Mouse (Mus musculus): ENCODE data around the gene Rtn4rl1. TPM values are rescaled to one million over a fixed set of nuclear protein-coding genes. Genes with fewer than 3 reads are reported as not detected.

The Rtn4rl1 gene
- total RNA-seq, 2 experiments from 2014 or later = 54.5 to 58.5 TPM

- peak in 1 of 2 experiments; percentile 41 for DNase-seq (ENCODE audit: low spot score in 2 of 2)
Observed at GRCm38 (mm10) chr11:75212031-75212667, 18.6 kb downstream of the Rtn4rl1 start.

DNA sequence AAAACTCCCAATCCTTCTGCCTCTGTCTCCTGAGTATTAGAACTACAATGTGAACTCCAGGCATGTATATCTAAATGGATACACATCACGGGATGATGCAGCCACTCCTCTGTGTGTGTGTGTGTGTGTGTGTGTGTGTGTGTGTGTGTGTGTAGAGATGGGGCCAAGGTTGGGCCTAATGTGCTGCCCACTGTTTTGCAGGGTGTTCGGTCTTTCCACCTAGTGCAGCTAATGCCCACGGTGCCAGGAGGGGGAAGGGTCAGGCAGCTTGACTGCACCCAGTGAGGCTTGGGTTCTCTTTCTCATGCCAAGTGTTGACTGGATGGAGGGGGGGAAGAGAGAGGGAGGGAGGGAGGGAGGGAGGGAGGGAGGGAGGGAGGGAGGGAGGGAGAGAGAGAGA lies 19.3 kb downstream of the Rtn4rl1 start:
- DNase-seq (ENCODE audit: low spot score in 2 of 2) = no peak

- DNase-seq (ENCODE audit: low spot score in 2 of 2) = peak; percentile 41 to 55
Observed at GRCm38 (mm10) chr11:75213372-75214080, 19.9 kb downstream of the Rtn4rl1 start.

GRCm38 (mm10) chr11:75214081-75214950 lies 20.7 kb downstream of the Rtn4rl1 start:
- DNase-seq (ENCODE audit: low spot score in 2 of 2) = no peak

DNA sequence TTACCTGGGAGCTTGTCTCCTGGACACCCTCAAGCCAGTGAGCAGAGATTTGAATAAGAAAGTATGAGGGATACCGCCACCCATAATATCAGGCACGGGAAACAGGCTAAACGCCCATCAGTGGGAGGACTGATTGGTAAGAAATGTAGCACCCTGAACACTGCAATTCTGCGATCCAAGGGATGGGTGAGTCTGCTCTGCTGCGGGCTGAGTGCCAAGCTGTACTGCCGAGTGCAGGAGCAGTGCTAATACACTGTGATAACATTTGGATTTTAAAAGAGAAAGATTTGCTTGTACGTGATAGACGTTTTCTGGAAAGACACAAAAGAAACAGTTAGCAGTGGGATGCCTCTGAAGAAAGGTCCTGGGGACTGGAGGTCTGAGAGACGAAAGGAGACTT lies 26.5 kb downstream of the Rtn4rl1 start:
- peak in 1 of 2 experiments; percentile 67 for DNase-seq (ENCODE audit: low spot score in 2 of 2)

- no peak for DNase-seq (ENCODE audit: low spot score in 2 of 2)
Observed at GRCm38 (mm10) chr11:75220517-75221145, 27.0 kb downstream of the Rtn4rl1 start.

DNA sequence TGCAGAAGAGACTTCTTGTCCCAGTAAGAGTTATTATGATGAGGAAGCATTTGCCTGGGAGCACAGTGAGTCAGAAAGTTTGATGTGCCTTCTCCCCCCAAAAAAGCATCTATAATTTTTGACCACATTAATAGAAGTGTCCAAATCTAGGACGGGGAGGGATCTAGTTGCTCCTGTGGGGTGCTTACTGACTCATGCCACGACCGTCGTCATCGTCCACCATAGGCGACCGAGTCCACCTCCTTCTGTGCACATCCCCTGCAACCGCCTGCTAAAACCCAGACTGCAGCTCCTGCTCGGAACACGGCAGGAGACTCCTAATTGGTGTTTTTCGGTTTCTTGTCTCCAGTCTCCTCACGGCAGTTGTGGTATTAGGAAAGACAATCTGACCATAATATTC lies 30.5 kb downstream of the Rtn4rl1 start:
- DNase-seq (ENCODE audit: low spot score in 2 of 2) = no peak

GRCm38 (mm10) chr11:75224835-75225234 lies 31.3 kb downstream of the Rtn4rl1 start:
- no peak for DNase-seq (ENCODE audit: low spot score in 2 of 2)

DNA sequence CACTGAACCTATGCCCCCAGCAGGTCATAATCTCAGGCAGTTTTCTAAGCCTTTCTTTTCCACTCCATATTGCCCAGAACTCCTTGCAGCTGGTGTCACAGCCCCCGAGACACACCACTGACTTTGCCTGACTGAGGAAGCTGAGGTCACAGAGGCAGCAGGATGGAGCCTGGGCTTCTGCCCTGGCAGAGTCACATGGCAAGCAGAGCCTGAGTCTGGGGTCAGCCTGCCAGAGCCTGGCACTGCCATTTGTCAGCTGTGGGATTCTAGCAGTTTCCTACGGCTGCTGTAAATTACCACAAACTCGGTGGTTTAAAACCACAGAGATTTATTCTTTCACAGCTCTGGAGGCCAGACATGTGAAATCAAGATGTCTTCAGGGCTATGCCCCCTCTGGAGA lies 34.0 kb downstream of the Rtn4rl1 start:
- no peak for DNase-seq (ENCODE audit: low spot score in 2 of 2)

GRCm38 (mm10) chr11:75229289-75229688 lies 35.7 kb downstream of the Rtn4rl1 start:
- no peak for DNase-seq (ENCODE audit: low spot score in 2 of 2)

DNA sequence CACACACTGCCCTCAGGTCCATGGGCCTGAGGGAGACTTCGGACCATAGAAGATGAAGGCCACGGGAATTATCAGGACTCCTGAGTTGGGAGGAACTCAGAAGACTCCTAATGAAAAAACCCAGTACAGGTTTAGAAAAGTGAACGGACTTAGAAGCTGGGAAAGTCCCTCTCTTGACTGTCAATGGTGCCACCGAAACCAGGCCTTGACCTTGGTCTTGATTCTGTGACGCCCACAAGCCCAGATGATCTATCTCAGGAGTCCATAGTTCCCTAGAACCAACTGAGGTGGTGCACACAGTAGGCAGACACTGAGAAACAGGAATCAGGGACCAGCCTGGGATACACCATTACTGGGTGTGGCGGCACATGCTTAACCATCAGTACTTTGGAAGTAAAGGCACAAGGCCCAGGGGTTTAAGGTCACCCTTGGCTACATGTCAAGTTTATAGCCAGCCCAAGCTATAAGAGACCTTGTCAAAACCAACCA lies 36.7 kb downstream of the Rtn4rl1 start:
- DNase-seq (ENCODE audit: low spot score in 2 of 2) = no peak

GRCm38 (mm10) chr11:75231756-75232155 lies 38.2 kb downstream of the Rtn4rl1 start:
- peak; percentile 52 to 70 for DNase-seq (ENCODE audit: low spot score in 2 of 2)

- DNase-seq (ENCODE audit: low spot score in 2 of 2) = no peak
Observed at GRCm38 (mm10) chr11:75232434-75232833, 38.9 kb downstream of the Rtn4rl1 start.

DNA sequence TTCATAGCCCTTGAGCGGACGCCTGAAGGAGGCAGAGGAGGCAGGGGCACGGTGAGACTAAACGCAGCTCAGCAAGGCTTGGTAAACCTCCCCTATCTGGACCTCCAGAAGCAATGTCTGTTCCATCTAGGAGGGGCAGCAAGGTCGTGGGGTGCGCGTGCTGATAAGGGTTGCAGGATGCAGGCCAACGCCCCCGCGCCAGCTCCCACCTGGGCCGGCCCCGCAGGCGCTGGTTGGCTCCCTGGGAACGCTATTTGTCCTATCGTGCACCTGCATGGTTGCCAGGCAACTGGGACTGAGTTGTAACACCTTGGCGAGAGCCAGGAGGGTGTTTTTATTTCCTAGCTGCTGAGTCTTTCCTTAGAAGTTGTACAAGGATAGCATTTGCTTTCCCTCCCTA lies 41.2 kb downstream of the Rtn4rl1 start:
- no peak for DNase-seq (ENCODE audit: low spot score in 2 of 2)

DNA sequence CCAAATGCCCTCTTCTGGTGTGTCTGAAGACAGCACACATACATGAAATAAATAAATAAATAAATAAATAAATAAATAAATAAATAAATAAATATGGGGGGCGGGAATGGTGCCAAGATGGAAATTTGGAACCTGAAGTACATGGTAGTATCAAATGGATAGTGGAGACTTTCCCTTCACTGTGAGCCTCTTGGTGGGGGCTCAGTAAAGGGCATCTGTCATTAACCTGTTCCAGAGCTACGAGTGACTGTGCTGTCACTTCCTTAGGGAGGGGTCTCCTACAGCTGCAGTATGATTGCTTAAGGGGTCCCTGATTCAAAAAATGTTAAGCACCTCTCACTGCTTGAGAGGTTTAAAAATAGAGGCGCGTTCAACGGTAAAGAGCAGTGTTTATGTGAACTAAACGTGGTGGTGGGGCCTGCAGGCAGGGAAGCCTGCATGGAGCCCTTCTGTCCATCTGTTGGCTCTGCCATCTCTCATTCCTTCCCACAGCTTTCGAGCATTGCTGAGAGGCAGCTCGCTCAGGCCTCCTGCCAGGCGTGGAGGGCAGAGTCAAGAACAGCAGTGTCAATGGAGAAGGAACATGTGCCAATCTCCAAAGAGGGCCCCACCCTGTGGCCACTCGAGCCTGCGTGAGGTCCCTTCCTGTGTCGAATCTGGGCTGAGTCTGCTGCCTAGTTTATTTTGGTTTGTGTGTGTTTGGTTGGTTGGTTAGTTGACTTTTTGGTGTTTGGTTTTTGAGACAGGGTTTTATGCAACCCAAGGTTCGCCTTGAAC lies 46.8 kb downstream of the Rtn4rl1 start:
- DNase-seq (ENCODE audit: low spot score in 2 of 2) = no peak

DNA sequence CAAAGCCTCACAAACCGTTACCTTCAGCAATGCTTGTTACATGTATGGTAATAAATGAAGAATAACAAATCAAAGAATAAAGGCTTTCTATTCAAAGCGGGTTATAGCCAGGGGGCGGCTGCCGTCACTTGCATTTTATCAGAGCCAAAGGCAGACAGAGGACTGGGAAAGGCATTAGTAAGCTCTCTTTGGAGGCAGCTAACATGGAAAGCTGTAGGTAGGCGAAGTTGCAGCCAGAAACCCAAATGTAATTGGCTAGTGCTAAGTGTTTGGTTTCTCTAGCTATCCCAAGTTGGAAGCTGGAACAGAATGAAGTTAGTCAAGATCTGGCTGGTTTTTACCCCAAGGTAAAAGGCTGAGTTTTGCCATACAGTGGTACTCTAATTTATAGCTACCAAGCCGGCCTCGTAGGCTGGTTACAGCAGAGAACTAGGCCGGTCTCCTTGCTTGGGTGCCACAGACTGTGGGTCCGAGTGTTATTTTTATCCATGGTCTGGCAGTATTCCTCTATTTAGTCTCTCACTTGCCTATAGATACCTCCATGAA lies 49.2 kb downstream of the Rtn4rl1 start:
- DNase-seq (ENCODE audit: low spot score in 2 of 2) = no peak

GRCm38 (mm10) chr11:75244368-75245275 lies 51.0 kb downstream of the Rtn4rl1 start:
- no peak for DNase-seq (ENCODE audit: low spot score in 2 of 2)

DNA sequence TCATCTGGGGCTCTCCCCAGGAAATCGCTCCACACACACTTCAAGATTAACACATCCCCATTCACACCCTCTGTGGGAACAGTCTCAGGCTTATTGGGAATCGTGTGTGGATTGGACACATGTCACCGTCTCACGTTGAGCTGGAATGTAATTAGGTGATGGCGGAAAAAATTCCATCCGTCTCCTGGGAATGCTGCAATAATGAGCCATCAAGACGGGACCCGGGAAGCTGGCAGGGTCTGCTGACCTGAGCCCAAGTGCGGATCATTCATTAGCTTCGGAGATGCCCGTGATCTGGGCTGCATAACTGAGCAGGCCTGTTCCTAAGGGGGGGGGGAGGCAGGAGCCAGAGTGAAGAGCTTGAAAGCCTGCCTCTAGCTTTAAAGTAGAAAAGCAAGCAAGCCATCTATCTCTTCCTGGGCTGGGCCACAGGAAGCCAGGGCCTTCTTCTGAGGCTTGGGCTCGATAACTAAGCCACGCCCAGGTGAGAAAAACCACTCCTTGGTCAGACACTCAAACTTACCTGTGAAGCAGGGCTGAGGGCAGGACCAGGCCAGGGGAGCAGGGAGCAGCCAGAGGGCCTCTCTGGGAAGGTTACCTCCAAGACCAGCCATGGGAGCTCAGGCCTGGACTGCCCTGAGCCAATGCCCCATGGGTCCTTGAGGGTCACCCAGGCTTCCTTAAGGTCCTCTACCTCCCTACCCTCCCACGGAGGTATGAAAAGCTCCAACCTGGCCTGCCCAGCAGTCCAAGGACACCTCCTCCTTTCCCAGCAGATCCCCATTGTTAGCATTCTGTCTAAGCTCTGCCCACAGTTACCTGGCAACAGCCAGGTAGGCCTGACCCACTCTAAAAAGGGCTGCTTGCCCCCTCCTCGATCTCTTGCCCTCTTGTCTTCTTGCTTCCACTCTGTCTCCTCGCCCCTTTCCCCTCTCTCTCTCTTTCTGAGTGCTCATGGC lies 52.1 kb downstream of the Rtn4rl1 start:
- no peak for DNase-seq (ENCODE audit: low spot score in 2 of 2)

Measured in layer of hippocampus, postnatal 10 days (tissue).